Mouse (Mus musculus) embryonic facial prominence, embryonic 15.5 days (tissue): ENCODE measurements around the gene Mospd3. TPM values are rescaled to one million over a fixed set of nuclear protein-coding genes. Genes with fewer than 3 reads are reported as not detected.

Experiments used
- ATAC-seq: fragments of 200-750 bp; cut with Nextera tagmentation; 2 replicates; pipeline ENCODE4 v1.8.0; 2017; ENCODE audit warnings: low read depth, moderate TSS enrichment; ENCODE audit not compliant: insufficient number of reproducible peaks, low FRiP score, low TSS enrichment
- H3K27ac ChIP-seq: fragments of 300-500 bp; sonication (generic); replicated peaks from 2 replicates; pipeline ENCODE4 v1.5.1; 2015; ENCODE audit warnings: mild to moderate bottlenecking, inconsistent platforms
- H3K27me3 ChIP-seq: fragments of 300-500 bp; sonication (generic); 2 replicates; pipeline ENCODE4 v1.6.1; 2015; ENCODE audit warnings: inconsistent platforms
- H3K36me3 ChIP-seq: fragments of 300-500 bp; sonication (generic); 2 replicates; pipeline ENCODE4 v1.6.1; 2015; ENCODE audit warnings: mild to moderate bottlenecking, inconsistent platforms
- H3K4me1 ChIP-seq: fragments of 300-500 bp; sonication (generic); 2 replicates; pipeline ENCODE4 v1.6.1; 2015; ENCODE audit warnings: inconsistent platforms
- H3K4me2 ChIP-seq: fragments of 300-500 bp; sonication (generic); replicated peaks from 2 replicates; pipeline ENCODE4 v1.6.1; 2015; ENCODE audit warnings: mild to moderate bottlenecking, inconsistent platforms
- H3K4me3 ChIP-seq: fragments of 300-500 bp; sonication (generic); replicated peaks from 2 replicates; pipeline ENCODE4 v1.5.1; 2015; ENCODE audit warnings: mild to moderate bottlenecking, inconsistent platforms
- H3K9ac ChIP-seq: fragments of 300-500 bp; sonication (generic); 2 replicates; pipeline ENCODE4 v1.6.1; 2015; ENCODE audit warnings: inconsistent platforms
- H3K9me3 ChIP-seq: fragments of 300-500 bp; sonication (generic); replicated peaks from 2 replicates; pipeline ENCODE4 v1.6.1; 2016; ENCODE audit warnings: inconsistent platforms
- WGBS: fragments of 180-500 bp; shearing (Covaris S2); methylation state at CpG from one replicate; pipeline ENCODE4 v1.1.7; 2015; 5-methylcytosine and 5-hydroxymethylcytosine counted together
- polyA plus RNA-seq: library from polyadenylated mRNA; unstranded; fragments of >200 nt; fragmentation: Nextera tagmentation; extraction: Ambion mirVana; gene quantifications from 2 replicates; pipeline ENCODE4 v1.2.1, GENCODE M21; 2015

The Mospd3 gene
- polyA plus RNA-seq, 1 experiment from 2014 or later: 47.3 TPM

DNA sequence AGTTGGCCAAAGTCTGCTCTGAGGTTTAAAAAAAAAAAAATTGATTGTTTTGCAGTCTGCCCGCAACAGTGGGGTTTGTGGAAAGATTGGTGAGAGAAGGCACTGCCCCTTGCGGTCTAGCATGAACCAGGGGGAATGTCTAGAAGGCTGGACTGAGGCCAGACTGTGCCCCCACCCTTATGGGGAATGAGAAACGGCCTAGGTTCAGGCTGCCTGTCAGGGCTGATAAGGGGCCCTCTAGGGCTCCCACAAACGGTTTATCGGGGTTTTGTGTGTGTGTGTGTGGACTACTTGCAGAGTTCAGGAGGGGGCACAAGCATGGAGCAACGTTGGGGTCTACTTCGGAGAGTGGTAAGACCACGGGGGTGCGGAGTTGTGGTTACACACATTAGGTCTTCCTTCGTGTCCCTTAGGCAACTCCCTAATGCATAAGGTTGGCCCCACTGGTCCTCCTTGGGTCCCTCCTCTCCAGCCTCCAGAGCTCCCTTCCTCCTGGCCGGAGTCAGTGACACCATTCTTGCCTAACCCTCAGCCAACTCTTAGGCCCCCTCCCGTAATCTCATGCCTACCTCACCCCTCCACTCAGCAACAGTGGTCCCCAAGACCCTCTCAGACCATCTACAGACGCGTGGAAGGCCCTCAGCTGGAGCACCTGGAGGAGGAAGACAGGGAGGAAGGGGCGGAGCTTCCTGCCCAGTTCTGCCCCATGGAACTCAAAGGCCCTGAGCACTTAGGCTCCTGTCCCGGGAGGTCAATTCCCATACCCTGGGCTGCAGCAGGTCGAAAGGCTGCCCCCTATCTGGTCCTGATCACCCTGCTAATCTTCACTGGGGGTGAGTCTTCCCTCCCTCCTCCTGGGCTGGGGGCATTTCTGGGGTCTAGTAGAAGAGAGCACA, 29.9 kb downstream of the Mospd3 start:
- ATAC-seq: no peak
- Histone ChIP-seq H3K4me2 (no peak overlapping the region), H3K9me3 (no peaks in the 10 kb centered on the region), H3K27me3 (peaks cover 10% of the 10 kb centered on the region), H3K27ac (no peak overlapping the region; the same call in 1 of the 2 replicates), H3K4me3 (no peak overlapping the region), H3K9ac (no peak overlapping the region), H3K36me3 (no peaks in the 10 kb centered on the region), H3K4me1 (0 out of 2 replicates have a peak, but pooled peaks cover 12% of the 10 kb centered on the region)
- WGBS: 74% methylated on average over 17 of the region's 17 CpGs

DNA sequence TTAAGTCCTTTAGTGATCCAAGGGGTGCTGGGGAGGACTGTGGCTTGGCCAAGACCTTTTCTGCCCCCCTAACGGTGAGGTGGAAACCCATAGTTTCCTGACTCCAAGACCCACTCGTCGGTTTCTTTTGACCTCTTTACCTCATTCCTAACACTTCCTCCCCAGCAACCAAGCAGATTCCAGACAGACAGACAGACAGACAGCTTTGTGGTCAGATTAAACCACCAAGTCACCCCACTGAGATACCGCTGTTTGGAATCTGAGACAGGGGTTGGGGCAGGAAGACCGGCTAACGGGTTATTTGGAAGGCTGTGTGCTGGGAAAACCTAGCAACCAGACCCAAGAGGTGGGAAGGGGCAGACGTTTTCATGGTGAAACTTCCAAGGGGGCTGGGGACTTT, 30.7 kb downstream of the Mospd3 start:
- Histone ChIP-seq H3K36me3 (no peaks in the 10 kb centered on the region), H3K4me2 (no peak overlapping the region), H3K9me3 (no peaks in the 10 kb centered on the region), H3K27ac (no peak overlapping the region), H3K27me3 (peaks cover 10% of the 10 kb centered on the region), H3K4me1 (0 out of 2 replicates have a peak, but pooled peaks cover 12% of the 10 kb centered on the region), H3K4me3 (no peak overlapping the region), H3K9ac (no peak overlapping the region)
- WGBS: 45% methylated on average over 7 of the region's 7 CpGs
- ATAC-seq: no peak

DNA sequence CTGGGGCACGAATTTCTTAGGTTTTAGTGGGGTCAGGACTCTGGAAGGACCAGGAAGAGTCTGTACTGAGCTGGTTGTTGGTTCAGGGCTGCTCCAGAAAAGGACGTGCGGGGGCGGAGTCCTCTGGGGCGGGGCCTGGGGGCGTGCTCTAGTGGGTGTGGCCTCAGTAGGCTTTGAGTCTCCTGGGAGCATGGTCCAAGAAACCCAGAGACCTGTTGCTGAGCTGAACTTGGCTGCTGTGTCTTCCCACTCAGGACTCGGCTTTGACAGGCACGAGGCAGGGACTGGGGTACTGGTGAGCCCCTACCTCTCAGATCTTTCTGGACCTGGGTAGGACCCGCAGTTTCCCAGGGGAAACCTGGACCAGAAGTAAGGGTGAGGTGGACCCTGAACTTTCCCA, 31.2 kb downstream of the Mospd3 start, which contains the start of gene Tfr2:
TSS of gene Tfr2 (plus strand) at position 176 of the 400 bp plus-strand sequence.
- H3K27me3 ChIP-seq: peaks cover 9% of the 10 kb centered on the region
- WGBS: 28% methylated on average over 9 of the region's 9 CpGs
- 0 out of 2 replicates have a peak, but pooled peaks cover 12% of the 10 kb centered on the region for H3K4me1 ChIP-seq
- no peaks in the 10 kb centered on the region for H3K36me3 ChIP-seq
- no peak within 1 kb of the TSS; the same call in 1 of the 2 replicates for H3K27ac ChIP-seq
- ATAC-seq: peak; percentile 37; the same call in 1 of the 2 replicates
- H3K9me3 ChIP-seq: no peaks in the 10 kb centered on the region
- H3K4me2 ChIP-seq: no peak within 1 kb of the TSS
- H3K4me3 ChIP-seq: no peak within 1 kb of the TSS
- H3K9ac ChIP-seq: no peak within 1 kb of the TSS

DNA sequence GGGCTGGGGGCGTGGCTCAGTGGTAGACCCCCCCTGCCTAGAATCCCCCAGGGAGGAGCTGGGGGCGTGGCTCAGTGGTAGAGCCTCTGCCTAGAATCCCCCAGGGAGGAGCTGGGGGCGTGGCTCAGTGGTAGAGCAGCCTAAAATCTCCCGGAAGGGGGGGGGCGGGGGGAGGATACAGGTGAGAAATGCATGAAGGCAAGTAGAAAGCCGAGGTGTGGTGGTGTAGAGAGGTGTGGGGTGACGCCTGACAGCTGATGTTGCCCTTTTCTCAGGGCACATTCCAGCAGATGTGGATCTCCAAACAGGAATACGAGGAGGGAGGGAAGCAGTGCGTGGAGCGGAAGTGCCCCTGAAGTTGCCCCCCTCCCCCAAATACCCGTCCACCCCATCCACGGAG, 31.8 kb downstream of the Mospd3 start:
- no peak for ATAC-seq
- Histone ChIP-seq H3K4me3 (no peak overlapping the region), H3K9me3 (no peaks in the 10 kb centered on the region), H3K27me3 (peaks cover 3% of the 10 kb centered on the region; the same call in 1 of the 2 replicates), H3K4me2 (no peak overlapping the region), H3K9ac (no peak overlapping the region), H3K27ac (no peak overlapping the region), H3K4me1 (0 out of 2 replicates have a peak, but pooled peaks cover 7% of the 10 kb centered on the region), H3K36me3 (no peaks in the 10 kb centered on the region)
- WGBS: 66% methylated on average over 12 of the region's 12 CpGs

DNA sequence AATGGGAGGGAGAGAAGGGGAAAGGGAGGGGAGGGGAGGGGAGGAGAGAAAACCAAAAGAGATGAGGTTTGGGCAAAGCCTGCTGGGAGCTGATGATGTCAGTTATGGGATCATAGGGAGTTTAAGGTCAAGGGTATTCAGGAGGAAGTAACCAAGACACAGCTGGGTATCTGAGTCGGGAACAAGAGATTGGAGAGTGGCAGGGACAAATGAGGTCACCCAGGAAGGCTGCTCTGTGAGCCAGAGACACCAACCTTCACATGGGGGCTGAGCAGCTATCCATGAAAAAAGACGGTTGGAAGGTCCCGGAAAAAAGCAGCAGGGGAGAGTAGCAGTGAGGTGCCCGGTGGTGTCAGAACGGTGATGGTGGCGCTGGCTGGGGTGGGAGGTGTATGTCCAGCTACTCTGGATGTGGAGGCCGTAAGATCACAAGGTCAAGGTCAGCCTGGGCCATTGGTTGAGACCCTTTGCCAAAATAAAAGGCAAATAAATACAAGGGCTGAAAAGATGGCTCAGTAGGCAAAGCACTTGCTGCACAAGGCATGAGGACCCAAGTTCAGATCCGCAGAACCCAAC, 32.5 kb downstream of the Mospd3 start:
- Histone ChIP-seq H3K9me3 (no peaks in the 10 kb centered on the region), H3K27me3 (no peaks in the 10 kb centered on the region), H3K4me1 (0 out of 2 replicates have a peak, but pooled peaks cover 7% of the 10 kb centered on the region), H3K27ac (no peak overlapping the region), H3K4me3 (no peak overlapping the region), H3K36me3 (no peaks in the 10 kb centered on the region), H3K4me2 (no peak overlapping the region), H3K9ac (no peak overlapping the region)
- WGBS: 83% methylated on average over 8 of the region's 8 CpGs
- ATAC-seq: no peak

DNA sequence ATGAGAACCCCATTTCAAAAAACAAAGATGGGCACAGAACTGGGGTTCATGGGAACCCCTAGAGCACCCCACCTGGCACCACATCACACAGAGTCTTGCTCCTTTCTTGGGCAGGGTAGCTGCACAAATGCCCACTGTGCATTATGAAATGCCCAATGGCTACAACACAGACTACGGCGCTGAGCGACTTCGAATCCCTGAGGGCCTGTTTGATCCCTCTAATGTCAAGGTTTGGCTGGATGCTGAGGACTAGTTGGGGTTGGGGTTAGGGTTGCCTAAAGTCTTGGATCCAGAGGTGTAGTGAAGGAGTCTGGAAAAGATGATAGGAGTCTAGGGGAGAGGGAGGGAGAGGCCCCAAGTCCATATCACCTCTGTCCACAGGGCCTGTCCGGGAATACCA, 34.4 kb downstream of the Mospd3 start:
- no peaks in the 10 kb centered on the region for H3K9me3 ChIP-seq
- no peak overlapping the region for H3K4me3 ChIP-seq
- H3K4me1 ChIP-seq: 0 out of 2 replicates have a peak, but pooled peaks cover 7% of the 10 kb centered on the region
- ATAC-seq: no peak
- no peak overlapping the region for H3K9ac ChIP-seq
- no peaks in the 10 kb centered on the region for H3K36me3 ChIP-seq
- H3K27me3 ChIP-seq: no peaks in the 10 kb centered on the region
- no peak overlapping the region for H3K27ac ChIP-seq
- no peak overlapping the region for H3K4me2 ChIP-seq
- 91% methylated on average over 5 of the region's 5 CpGs for WGBS

DNA sequence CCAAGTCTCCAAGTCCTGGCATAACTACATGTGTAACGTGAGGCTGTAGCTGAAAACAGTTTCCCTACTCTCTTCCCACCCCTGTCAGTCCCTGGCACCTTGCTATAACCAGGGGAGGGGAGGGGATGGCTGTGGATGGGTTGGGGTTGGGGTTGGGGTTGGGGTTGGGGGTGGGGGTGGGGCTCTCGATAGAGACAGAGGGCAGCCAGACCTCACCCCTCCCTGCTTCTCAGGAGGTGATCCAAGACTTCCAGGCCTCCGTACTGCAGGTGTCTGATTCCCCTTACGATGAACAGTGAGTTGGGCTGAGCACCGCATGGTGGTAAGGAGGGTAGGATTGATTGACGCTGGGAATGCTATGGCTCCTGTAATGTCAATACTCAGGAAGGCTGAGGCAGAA, 35.1 kb downstream of the Mospd3 start:
- Histone ChIP-seq H3K36me3 (no peaks in the 10 kb centered on the region), H3K27me3 (no peaks in the 10 kb centered on the region), H3K4me2 (no peak overlapping the region), H3K9ac (no peak overlapping the region), H3K9me3 (no peaks in the 10 kb centered on the region), H3K27ac (no peak overlapping the region), H3K4me3 (no peak overlapping the region), H3K4me1 (0 out of 2 replicates have a peak, but pooled peaks cover 7% of the 10 kb centered on the region)
- no peak for ATAC-seq
- 64% methylated on average over 6 of the region's 6 CpGs for WGBS

DNA sequence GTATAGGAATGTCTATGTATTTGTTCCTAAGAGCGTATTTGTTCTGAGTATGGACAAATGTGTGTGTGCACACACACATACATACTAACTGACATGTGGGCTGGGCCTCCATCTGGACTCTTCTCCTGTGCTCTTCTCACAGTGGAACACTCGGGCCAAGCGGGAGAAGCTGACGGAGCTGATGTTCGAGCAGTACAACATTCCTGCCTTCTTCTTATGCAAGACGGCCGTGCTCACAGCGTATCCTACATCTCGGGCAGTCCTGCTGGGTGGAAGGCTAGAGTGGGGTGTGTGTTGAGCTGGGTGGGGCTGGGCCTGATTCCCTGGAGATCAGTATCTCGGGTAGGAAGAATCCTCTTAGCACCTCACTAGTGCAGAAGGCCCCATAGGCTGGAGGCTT, 37.9 kb downstream of the Mospd3 start:
- Histone ChIP-seq H3K9me3 (no peaks in the 10 kb centered on the region), H3K4me1 (no peaks in the 10 kb centered on the region), H3K27ac (no peak overlapping the region), H3K36me3 (no peaks in the 10 kb centered on the region), H3K4me3 (no peak overlapping the region), H3K27me3 (no peaks in the 10 kb centered on the region), H3K9ac (no peak overlapping the region), H3K4me2 (no peak overlapping the region)
- WGBS: 65% methylated on average over 10 of the region's 10 CpGs
- ATAC-seq: no peak

DNA sequence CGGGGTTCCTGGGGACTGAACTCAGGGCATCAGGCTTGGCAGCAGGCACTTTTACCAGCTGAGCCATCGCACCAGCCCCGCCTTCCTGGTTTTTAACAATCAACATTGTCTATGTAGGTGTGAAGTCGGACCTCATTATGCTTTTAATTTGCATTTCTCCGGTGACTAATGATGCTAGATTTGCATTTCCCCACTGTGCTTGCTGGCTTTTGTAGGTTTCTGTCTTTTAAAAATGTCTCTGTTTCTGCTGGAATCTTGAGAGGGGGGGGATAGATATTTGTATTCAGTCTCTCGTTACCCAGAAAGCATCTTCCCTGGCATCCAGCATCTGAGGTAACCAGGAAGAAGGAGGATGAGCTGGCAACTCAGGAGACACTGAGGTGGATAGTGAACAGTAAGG, 39.3 kb downstream of the Mospd3 start:
- WGBS: 70% methylated on average over 6 of the region's 6 CpGs
- H3K27me3 ChIP-seq: no peaks in the 10 kb centered on the region
- no peaks in the 10 kb centered on the region for H3K9me3 ChIP-seq

DNA sequence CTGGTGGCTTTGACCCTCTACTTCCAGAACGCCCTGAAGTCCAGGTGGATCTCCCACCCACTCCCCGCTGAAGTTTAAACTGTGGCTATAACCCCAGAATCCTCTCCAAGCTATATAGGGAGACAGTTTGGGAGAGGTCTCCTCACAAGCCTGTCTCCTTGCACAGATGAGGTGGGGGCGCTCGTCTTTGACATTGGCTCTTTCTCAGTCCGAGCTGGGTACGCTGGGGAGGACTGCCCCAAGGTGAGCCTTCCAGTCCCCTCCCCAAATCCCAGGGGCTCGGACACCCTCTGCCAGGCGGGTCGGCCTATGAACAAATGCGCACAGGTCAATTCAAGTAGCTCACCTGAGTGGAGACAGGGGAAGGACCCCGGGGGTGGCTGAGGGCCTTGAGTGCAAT, 47.0 kb downstream of the Mospd3 start:
- Histone ChIP-seq H3K9me3 (no peaks in the 10 kb centered on the region), H3K9ac (no peak overlapping the region), H3K4me3 (no peak overlapping the region), H3K4me1 (peaks cover 7% of the 10 kb centered on the region), H3K27ac (no peak overlapping the region), H3K4me2 (peak overlapping the region; percentile 47; the same call in 1 of the 2 replicates), H3K27me3 (peaks cover 20% of the 10 kb centered on the region), H3K36me3 (no peaks in the 10 kb centered on the region)
- WGBS: 47% methylated on average over 11 of the region's 11 CpGs
- ATAC-seq: no peak

More for the DNA sequence above, 39.3 kb downstream of the Mospd3 start:
- no peak overlapping the region for H3K27ac ChIP-seq
- no peaks in the 10 kb centered on the region for H3K36me3 ChIP-seq
- ATAC-seq: no peak
- H3K9ac ChIP-seq: no peak overlapping the region
- H3K4me1 ChIP-seq: no peaks in the 10 kb centered on the region
- no peak overlapping the region for H3K4me3 ChIP-seq
- no peak overlapping the region for H3K4me2 ChIP-seq

DNA sequence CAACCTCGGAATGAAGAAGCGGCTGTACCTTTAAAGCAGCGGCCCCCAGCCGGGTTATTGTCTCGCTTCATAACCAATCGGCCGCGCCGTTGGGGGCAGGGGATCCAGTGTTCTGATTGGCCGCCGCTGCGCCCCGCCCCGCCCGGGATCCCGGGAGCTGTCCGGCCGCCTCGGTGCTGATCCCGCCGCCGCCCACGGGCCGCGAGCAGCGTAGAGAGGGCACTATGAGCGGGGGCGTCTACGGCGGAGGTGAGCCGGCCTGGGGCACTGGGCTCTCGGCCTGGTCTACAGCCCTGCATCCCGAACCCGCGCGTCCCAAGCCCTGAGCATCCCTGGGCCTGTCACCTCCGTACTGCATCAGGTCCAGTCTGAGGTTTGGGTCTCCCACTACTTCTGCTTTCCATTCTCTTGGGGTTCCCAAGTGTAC, 47.4 kb downstream of the Mospd3 start, which contains the start of gene Actl6b:
TSS of gene Actl6b (plus strand) at position 107 of the 427 bp plus-strand sequence.
- Histone ChIP-seq H3K9ac (no peak within 1 kb of the TSS), H3K36me3 (no peaks in the 10 kb centered on the region), H3K4me3 (peak within 1 kb of the TSS; percentile 21), H3K9me3 (no peaks in the 10 kb centered on the region), H3K27me3 (peaks cover 20% of the 10 kb centered on the region), H3K27ac (no peak within 1 kb of the TSS), H3K4me2 (peak within 1 kb of the TSS; percentile 47), H3K4me1 (peaks cover 7% of the 10 kb centered on the region)
- peak; percentile 72 for ATAC-seq
- 2% methylated on average over 37 of the region's 37 CpGs for WGBS
